Mouse (Mus musculus) hematopoietic stem cell, adult 5-6 weeks (primary cell): ENCODE measurements around the gene Sh3bgr. TPM values are rescaled to one million over a fixed set of nuclear protein-coding genes. Genes with fewer than 3 reads are reported as not detected.

Experiments
- ATAC-seq, 2 experiments: fragments of 125-278 bp in 1 of 2; replicated peaks in 1 of 2; 2 replicates each; pipeline ENCODE4 v1.8.0; 2016 to 2017; ENCODE audit warnings: inconsistent platforms in 2 of 2, mild to moderate bottlenecking in 2 of 2, moderate number of reproducible peaks in 2 of 2, low read depth in 1 of 2, moderate TSS enrichment in 1 of 2; ENCODE audit not compliant: low FRiP score in 2 of 2, poor library complexity in 2 of 2, severe bottlenecking in 2 of 2, insufficient read depth in 1 of 2, low TSS enrichment in 1 of 2
- total RNA-seq: library from RNA; stranded (forward); fragments of 172-1452, 232-1000 nt; gene quantifications from 2 replicates; pipeline ENCODE4 v1.2.3, GENCODE M21; 2017

Sh3bgr gene
- total RNA-seq, 1 experiment from 2014 or later: not detected

- peak; percentile 95 to 96 for ATAC-seq
Observed at GRCm38 (mm10) chr16:96191531-96192506, 8.4 kb upstream of the Sh3bgr start, which contains the start of gene Lca5l. Lca5l (minus strand) TSS chr16:96192271.

- ATAC-seq: 0 out of 4 replicates have a peak, but pooled peaks of 1 of the 2 experiments have one; percentile 32
Observed at GRCm38 (mm10) chr16:96200702-96201028, 415 bp downstream of the Sh3bgr start.

- no peak for ATAC-seq
Observed at GRCm38 (mm10) chr16:96201485-96202232, 1.4 kb downstream of the Sh3bgr start.

- ATAC-seq: no peak
Observed at GRCm38 (mm10) chr16:96209789-96210188, 9.5 kb downstream of the Sh3bgr start.

- no peak for ATAC-seq
Observed at GRCm38 (mm10) chr16:96210856-96211255, 10.6 kb downstream of the Sh3bgr start.

GRCm38 (mm10) chr16:96213027-96213426 is 12.8 kb downstream of the Sh3bgr start:
- no peak for ATAC-seq

GRCm38 (mm10) chr16:96221491-96221890 is 21.2 kb downstream of the Sh3bgr start:
- peak in 1 of 2 experiments; percentile 22; a peak in 1 of 4 replicates for ATAC-seq

GRCm38 (mm10) chr16:96221959-96222358 is 21.7 kb downstream of the Sh3bgr start:
- ATAC-seq: no peak

GRCm38 (mm10) chr16:96222452-96222851 is 22.2 kb downstream of the Sh3bgr start:
- no peak for ATAC-seq

GRCm38 (mm10) chr16:96228438-96228837 is 28.2 kb downstream of the Sh3bgr start:
- ATAC-seq: no peak

GRCm38 (mm10) chr16:96229044-96229555 is 28.9 kb downstream of the Sh3bgr start:
- no peak for ATAC-seq

GRCm38 (mm10) chr16:96230411-96230810 is 30.2 kb downstream of the Sh3bgr start:
- peak; percentile 56 to 71; a peak in 1 of 4 replicates for ATAC-seq

- ATAC-seq: no peak
Observed at GRCm38 (mm10) chr16:96231251-96231650, 31.0 kb downstream of the Sh3bgr start.

- no peak for ATAC-seq
Observed at GRCm38 (mm10) chr16:96231974-96232373, 31.7 kb downstream of the Sh3bgr start.

- ATAC-seq: no peak
Observed at GRCm38 (mm10) chr16:96233996-96234395, 33.7 kb downstream of the Sh3bgr start.

- no peak for ATAC-seq
Observed at GRCm38 (mm10) chr16:96235366-96235970, 35.2 kb downstream of the Sh3bgr start, which contains the start of gene B3galt5. B3galt5 (plus strand) TSS chr16:96235801.

GRCm38 (mm10) chr16:96244496-96244895 is 44.2 kb downstream of the Sh3bgr start:
- no peak for ATAC-seq
